Mouse (Mus musculus) E14TG2a.4 (cell line): Measurements from ENCODE around the gene Slit1.

Experiments used
- CTCF ChIP-seq: conservative IDR thresholded peaks from 2 replicates; pipeline ENCODE4 v1.5.1; 2014; ENCODE audit warnings: low read length
- NANOG ChIP-seq: IDR thresholded peaks from 2 replicates; pipeline ENCODE4 v1.6.1; 2014; ENCODE audit warnings: borderline replicate concordance, low read length, mixed read lengths

DNA sequence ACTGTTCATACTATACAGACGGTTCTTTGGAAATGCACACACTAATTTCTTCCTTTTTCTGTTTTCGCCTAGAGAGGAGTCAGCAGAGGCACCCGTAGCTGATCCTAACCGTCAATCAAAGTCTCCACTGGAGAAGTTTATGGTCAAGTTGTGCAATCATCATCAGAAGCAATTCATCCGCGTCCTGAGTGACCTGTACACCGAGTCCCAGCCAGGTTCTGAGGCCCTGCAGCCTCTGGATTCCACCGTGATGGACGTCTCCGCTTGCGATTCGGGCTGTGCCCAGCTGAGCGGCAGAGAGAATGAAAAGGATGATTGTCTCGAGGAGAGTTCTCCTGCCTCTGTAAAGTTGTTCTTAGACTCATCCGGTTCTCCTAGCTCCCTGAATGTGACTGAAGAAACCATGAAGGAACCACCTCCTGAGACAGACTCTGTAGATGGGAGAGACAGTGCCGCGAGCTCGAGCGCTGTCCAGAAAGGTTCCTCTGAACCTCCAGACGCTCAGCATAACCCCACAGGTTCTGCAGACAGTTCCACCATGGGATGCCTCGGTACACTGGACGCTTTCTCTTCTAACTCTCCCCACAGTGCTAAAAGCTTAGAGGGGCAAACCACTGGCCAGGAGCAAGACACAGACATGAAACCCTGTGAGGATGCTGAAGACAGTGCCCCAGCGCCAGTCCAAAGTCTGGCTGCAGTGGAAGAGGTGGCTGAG is 161.6 kb downstream of the Slit1 start, which contains the start of gene Gm340:
- TF ChIP-seq CTCF, result no peak
- TF ChIP-seq NANOG, result no peak
